Mouse (Mus musculus): ENCODE measurements around the gene Ints13. TPM values are rescaled to one million over a fixed set of nuclear protein-coding genes. Genes with fewer than 3 reads are reported as not detected.
A peak's percentile ranks its signal among the peaks of the same experiment; 100 is the strongest.

Ints13 gene
- polyA plus RNA-seq, 1 experiment: 10.2 TPM

GRCm38 (mm10) chr6:146533146-146533545 lies 44.5 kb downstream of the Ints13 start:
- H3K27ac ChIP-seq (ENCODE audit: insufficient read depth, low read length): no peak overlapping the region
- no peak overlapping the region for H3K4me3 ChIP-seq (ENCODE audit: extremely low read depth, insufficient read depth, insufficient read length)
- DNase-seq (ENCODE audit: low read depth in 1 of 2, low spot score in 2 of 2): no peak
- H3K4me1 ChIP-seq (ENCODE audit: control insufficient read depth, insufficient read depth, insufficient read length): peaks cover 9% of the 10 kb centered on the region; the same call in 1 of the 2 replicates
- WGBS: 91% methylated on average over 4 of the region's 4 CpGs
- H3K36me3 ChIP-seq (ENCODE audit: control insufficient read depth, insufficient read depth, low read length): no peaks in the 10 kb centered on the region
- TF ChIP-seq CTCF (IDR thresholded peaks at IDR 0.05; ENCODE audit: extremely low read depth, insufficient read depth, insufficient read length, insufficient replicate concordance): no peak
- TF ChIP-seq POLR2A (IDR thresholded peaks at IDR 0.05; ENCODE audit: low read depth, low read length): no peak
- no peaks in the 10 kb centered on the region for H3K27me3 ChIP-seq (ENCODE audit: control insufficient read depth, insufficient read depth, low read length)

- peaks cover 9% of the 10 kb centered on the region; the same call in 1 of the 2 replicates for H3K4me1 ChIP-seq (ENCODE audit: control insufficient read depth, insufficient read depth, insufficient read length)
- no peak for DNase-seq (ENCODE audit: low read depth in 1 of 2, low spot score in 2 of 2)
- WGBS: 36% methylated on average over 5 of the region's 5 CpGs
- H3K27me3 ChIP-seq (ENCODE audit: control insufficient read depth, insufficient read depth, low read length): no peaks in the 10 kb centered on the region
- TF ChIP-seq CTCF (IDR thresholded peaks at IDR 0.05; ENCODE audit: extremely low read depth, insufficient read depth, insufficient read length, insufficient replicate concordance) (no peak), POLR2A (IDR thresholded peaks at IDR 0.05; ENCODE audit: low read depth, low read length) (no peak)
- no peak overlapping the region for H3K4me3 ChIP-seq (ENCODE audit: extremely low read depth, insufficient read depth, insufficient read length)
- H3K27ac ChIP-seq (ENCODE audit: insufficient read depth, low read length): no peak overlapping the region
- no peaks in the 10 kb centered on the region for H3K36me3 ChIP-seq (ENCODE audit: control insufficient read depth, insufficient read depth, low read length)
Observed at GRCm38 (mm10) chr6:146530769-146531168, 46.9 kb downstream of the Ints13 start.

- no peak for DNase-seq (ENCODE audit: low read depth in 1 of 2, low spot score in 2 of 2)
- H3K27ac ChIP-seq (ENCODE audit: insufficient read depth, low read length): no peak overlapping the region
- TF ChIP-seq POLR2A (IDR thresholded peaks at IDR 0.05; ENCODE audit: low read depth, low read length): no peak
- no peak for TF ChIP-seq CTCF (IDR thresholded peaks at IDR 0.05; ENCODE audit: extremely low read depth, insufficient read depth, insufficient read length, insufficient replicate concordance)
- H3K27me3 ChIP-seq (ENCODE audit: control insufficient read depth, insufficient read depth, low read length): no peaks in the 10 kb centered on the region
- H3K4me1 ChIP-seq (ENCODE audit: control insufficient read depth, insufficient read depth, insufficient read length): peaks cover 9% of the 10 kb centered on the region; the same call in 1 of the 2 replicates
- WGBS: 51% methylated on average over 7 of the region's 7 CpGs
- H3K4me3 ChIP-seq (ENCODE audit: extremely low read depth, insufficient read depth, insufficient read length): no peak overlapping the region
- H3K36me3 ChIP-seq (ENCODE audit: control insufficient read depth, insufficient read depth, low read length): no peaks in the 10 kb centered on the region
Observed at GRCm38 (mm10) chr6:146530363-146530762, 47.3 kb downstream of the Ints13 start.

GRCm38 (mm10) chr6:146527537-146527936 lies 50.1 kb downstream of the Ints13 start:
- 97% methylated on average over 2 of the region's 2 CpGs for WGBS

GRCm38 (mm10) chr6:146525500-146525899 lies 52.1 kb downstream of the Ints13 start:
- DNase-seq (ENCODE audit: low read depth in 1 of 2, low spot score in 2 of 2): no peak
- Histone ChIP-seq H3K27ac (ENCODE audit: insufficient read depth, low read length) (no peak overlapping the region), H3K4me1 (ENCODE audit: control insufficient read depth, insufficient read depth, insufficient read length) (peaks cover 12% of the 10 kb centered on the region; the same call in 1 of the 2 replicates), H3K27me3 (ENCODE audit: control insufficient read depth, insufficient read depth, low read length) (no peaks in the 10 kb centered on the region), H3K4me3 (ENCODE audit: extremely low read depth, insufficient read depth, insufficient read length) (no peak overlapping the region), H3K36me3 (ENCODE audit: control insufficient read depth, insufficient read depth, low read length) (no peaks in the 10 kb centered on the region)
- 41% methylated on average over 2 of the region's 2 CpGs for WGBS
- TF ChIP-seq CTCF (IDR thresholded peaks at IDR 0.05; ENCODE audit: extremely low read depth, insufficient read depth, insufficient read length, insufficient replicate concordance) (no peak), POLR2A (IDR thresholded peaks at IDR 0.05; ENCODE audit: low read depth, low read length) (no peak)

More at GRCm38 (mm10) chr6:146527537-146527936, 50.1 kb downstream of the Ints13 start:
- Histone ChIP-seq H3K27ac (ENCODE audit: insufficient read depth, low read length) (no peak overlapping the region), H3K36me3 (ENCODE audit: control insufficient read depth, insufficient read depth, low read length) (no peaks in the 10 kb centered on the region), H3K27me3 (ENCODE audit: control insufficient read depth, insufficient read depth, low read length) (no peaks in the 10 kb centered on the region), H3K4me1 (ENCODE audit: control insufficient read depth, insufficient read depth, insufficient read length) (peaks cover 9% of the 10 kb centered on the region; the same call in 1 of the 2 replicates), H3K4me3 (ENCODE audit: extremely low read depth, insufficient read depth, insufficient read length) (no peak overlapping the region)
- TF ChIP-seq CTCF (IDR thresholded peaks at IDR 0.05; ENCODE audit: extremely low read depth, insufficient read depth, insufficient read length, insufficient replicate concordance) (no peak), POLR2A (IDR thresholded peaks at IDR 0.05; ENCODE audit: low read depth, low read length) (no peak)
- no peak for DNase-seq (ENCODE audit: low read depth in 1 of 2, low spot score in 2 of 2)

GRCm38 (mm10) chr6:146521456-146522245 lies 56.0 kb downstream of the Ints13 start:
- H3K4me1 ChIP-seq (ENCODE audit: control insufficient read depth, insufficient read depth, insufficient read length): peaks cover 10% of the 10 kb centered on the region
- no peak overlapping the region; the same call in 1 of the 2 replicates for H3K27ac ChIP-seq (ENCODE audit: insufficient read depth, low read length)
- no peaks in the 10 kb centered on the region for H3K36me3 ChIP-seq (ENCODE audit: control insufficient read depth, insufficient read depth, low read length)
- H3K4me3 ChIP-seq (ENCODE audit: extremely low read depth, insufficient read depth, insufficient read length): no peak overlapping the region
- no peaks in the 10 kb centered on the region for H3K27me3 ChIP-seq (ENCODE audit: control insufficient read depth, insufficient read depth, low read length)
- TF ChIP-seq CTCF (IDR thresholded peaks at IDR 0.05; ENCODE audit: extremely low read depth, insufficient read depth, insufficient read length, insufficient replicate concordance) (no peak), POLR2A (IDR thresholded peaks at IDR 0.05; ENCODE audit: low read depth, low read length) (no peak)
- DNase-seq (ENCODE audit: low read depth in 1 of 2, low spot score in 2 of 2): peak in 1 of 2 experiments; percentile 16
- WGBS: 48% methylated on average over 5 of the region's 5 CpGs

GRCm38 (mm10) chr6:146519019-146519418 lies 58.6 kb downstream of the Ints13 start:
- H3K27me3 ChIP-seq (ENCODE audit: control insufficient read depth, insufficient read depth, low read length): no peaks in the 10 kb centered on the region
- peaks cover 15% of the 10 kb centered on the region for H3K4me1 ChIP-seq (ENCODE audit: control insufficient read depth, insufficient read depth, insufficient read length)
- no peak for DNase-seq (ENCODE audit: low read depth in 1 of 2, low spot score in 2 of 2)
- WGBS: 75% methylated on average over 2 of the region's 2 CpGs
- no peaks in the 10 kb centered on the region for H3K36me3 ChIP-seq (ENCODE audit: control insufficient read depth, insufficient read depth, low read length)
- H3K27ac ChIP-seq (ENCODE audit: insufficient read depth, low read length): no peak overlapping the region
- H3K4me3 ChIP-seq (ENCODE audit: extremely low read depth, insufficient read depth, insufficient read length): no peak overlapping the region
- no peak for TF ChIP-seq CTCF (IDR thresholded peaks at IDR 0.05; ENCODE audit: extremely low read depth, insufficient read depth, insufficient read length, insufficient replicate concordance)
- TF ChIP-seq POLR2A (IDR thresholded peaks at IDR 0.05; ENCODE audit: low read depth, low read length): no peak
